Mouse (Mus musculus): ENCODE results near the gene Scd2. TPM values are rescaled to one million over a fixed set of nuclear protein-coding genes. Genes with fewer than 3 reads are reported as not detected.
"Not testable (repeated sequence)": the region's sequence is repeated elsewhere in the genome, so short reads cannot be mapped to it uniquely, and the experiment has no call there.

Gene Scd2
- polyA plus RNA-seq, 1 experiment: 91.7 TPM

DNA sequence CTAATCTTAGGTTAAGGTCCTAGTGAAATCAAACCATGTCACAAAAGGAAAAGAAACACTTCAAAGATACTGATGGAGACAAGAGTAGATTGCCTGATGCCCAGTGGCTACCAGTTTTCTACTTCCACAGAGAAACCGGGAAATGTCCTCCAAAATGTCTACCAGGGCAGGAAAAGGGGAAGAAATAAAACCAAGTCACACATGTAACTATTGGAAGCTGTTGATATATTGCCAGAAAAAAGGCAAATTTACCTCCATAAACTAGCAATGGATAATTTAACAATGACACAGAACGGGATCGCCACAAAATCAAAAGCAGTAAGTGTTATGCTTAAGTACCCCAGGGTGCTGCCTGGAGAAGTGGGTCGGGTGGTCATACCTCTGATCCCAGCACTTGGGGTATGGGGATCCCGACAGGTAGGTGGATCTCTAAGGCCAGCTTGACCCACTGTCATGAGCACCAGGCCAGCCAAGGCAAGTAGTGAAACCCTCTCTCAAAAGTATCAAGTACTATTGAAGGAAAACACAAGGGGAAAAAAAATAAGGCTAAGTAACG, 14.5 kb downstream of the Scd2 start:
- DNase-seq (ENCODE audit: low read depth, low spot score): no peak
- 73% methylated on average over 6 of the region's 6 CpGs for WGBS

GRCm38 (mm10) chr19:44308611-44309246, 15.3 kb downstream of the Scd2 start:
- no peak for DNase-seq (ENCODE audit: low read depth, low spot score)
- 81% methylated on average over 8 of the region's 8 CpGs for WGBS

- DNase-seq (ENCODE audit: low read depth, low spot score): no peak
- 74% methylated on average over 12 of the region's 12 CpGs for WGBS
Observed at GRCm38 (mm10) chr19:44309351-44310154, 16.1 kb downstream of the Scd2 start.

DNA sequence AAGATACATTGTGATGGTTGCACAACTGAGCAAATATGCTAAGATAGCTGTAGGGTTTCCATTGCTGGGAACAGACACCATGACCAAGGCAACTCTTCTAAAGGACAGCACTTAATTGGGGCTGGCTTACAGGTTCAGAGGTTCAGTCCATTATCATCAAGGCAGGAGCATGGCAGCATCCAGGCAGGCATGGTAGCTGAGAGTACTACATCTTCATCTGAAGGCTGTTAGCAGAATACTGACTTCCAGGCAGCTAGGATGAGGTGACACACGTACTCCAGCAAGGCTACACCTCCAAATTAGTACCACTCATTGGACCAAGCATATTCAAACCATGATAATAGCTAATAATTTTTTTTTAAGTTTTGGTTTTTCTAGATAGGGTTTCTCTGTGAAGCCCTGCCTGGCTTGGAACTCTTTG, 16.7 kb downstream of the Scd2 start:
- not testable (repeated sequence) for DNase-seq (ENCODE audit: low read depth, low spot score)
- WGBS: 76% methylated on average over 1 of the region's 1 CpGs

- no peak for DNase-seq (ENCODE audit: low read depth, low spot score)
- 58% methylated on average over 5 of the region's 5 CpGs for WGBS
Observed at GRCm38 (mm10) chr19:44310814-44311213, 17.3 kb downstream of the Scd2 start.

DNA sequence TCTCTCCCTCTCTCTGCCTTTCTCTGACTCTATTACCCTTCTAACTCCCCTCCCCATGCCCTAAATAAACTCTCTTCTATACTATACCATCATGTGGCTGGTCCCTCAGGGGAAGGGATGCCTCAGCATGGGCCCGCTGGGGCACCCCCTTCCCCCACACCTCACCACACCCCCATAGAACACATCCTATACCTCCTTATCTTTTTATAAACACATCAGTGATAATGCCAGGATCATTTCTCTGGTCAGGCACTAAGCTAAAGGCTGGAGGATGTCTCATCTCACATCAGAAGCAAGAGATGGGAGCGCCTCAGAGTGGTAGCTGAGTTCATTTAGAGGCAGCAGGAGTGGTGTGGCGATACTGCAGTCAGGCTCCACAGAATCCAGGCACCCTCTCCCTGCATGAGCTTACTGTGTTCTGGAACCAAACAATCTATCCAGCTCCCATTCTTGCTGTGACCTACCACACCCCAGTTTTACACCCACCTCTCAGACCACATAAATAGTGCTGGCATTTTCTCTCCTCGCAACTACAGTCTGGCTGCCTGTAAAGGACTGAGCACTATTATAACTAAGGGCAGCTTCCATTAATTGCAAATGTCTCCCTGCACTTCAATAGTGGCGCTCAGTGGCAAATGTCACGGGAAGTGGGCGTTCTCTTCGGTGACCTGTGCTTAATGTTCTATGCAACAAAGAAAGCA, 18.0 kb downstream of the Scd2 start:
- 71% methylated on average over 8 of the region's 8 CpGs for WGBS
- no peak for DNase-seq (ENCODE audit: low read depth, low spot score)

GRCm38 (mm10) chr19:44312007-44312360, 18.5 kb downstream of the Scd2 start:
- no peak for DNase-seq (ENCODE audit: low read depth, low spot score)
- WGBS: 36% methylated on average over 4 of the region's 4 CpGs

GRCm38 (mm10) chr19:44313066-44313465, 19.6 kb downstream of the Scd2 start:
- WGBS: 81% methylated on average over 3 of the region's 3 CpGs
- DNase-seq (ENCODE audit: low read depth, low spot score): no peak

DNA sequence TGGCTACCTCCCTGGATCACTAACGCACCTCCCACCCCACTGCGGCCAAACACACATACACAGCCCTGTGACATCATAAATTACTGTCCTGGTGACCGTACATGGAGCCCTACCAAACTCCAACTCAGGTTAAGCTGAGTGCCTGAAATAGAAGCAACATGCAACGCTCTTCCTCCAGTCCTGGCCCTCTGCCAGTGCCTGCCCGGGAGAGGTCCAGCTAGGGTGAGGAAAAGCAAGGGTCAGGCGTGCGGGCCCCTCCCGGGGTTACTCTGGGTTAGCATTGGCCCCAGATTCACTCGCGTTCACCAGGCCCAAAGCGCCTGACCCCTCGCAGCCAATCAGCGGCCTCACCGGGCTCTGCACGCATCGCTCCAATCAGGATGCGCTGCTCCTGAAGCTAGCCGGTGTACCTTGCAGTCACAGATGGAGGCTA, 20.9 kb downstream of the Scd2 start:
- 10% methylated on average over 18 of the region's 18 CpGs for WGBS
- no peak for DNase-seq (ENCODE audit: low read depth, low spot score)

DNA sequence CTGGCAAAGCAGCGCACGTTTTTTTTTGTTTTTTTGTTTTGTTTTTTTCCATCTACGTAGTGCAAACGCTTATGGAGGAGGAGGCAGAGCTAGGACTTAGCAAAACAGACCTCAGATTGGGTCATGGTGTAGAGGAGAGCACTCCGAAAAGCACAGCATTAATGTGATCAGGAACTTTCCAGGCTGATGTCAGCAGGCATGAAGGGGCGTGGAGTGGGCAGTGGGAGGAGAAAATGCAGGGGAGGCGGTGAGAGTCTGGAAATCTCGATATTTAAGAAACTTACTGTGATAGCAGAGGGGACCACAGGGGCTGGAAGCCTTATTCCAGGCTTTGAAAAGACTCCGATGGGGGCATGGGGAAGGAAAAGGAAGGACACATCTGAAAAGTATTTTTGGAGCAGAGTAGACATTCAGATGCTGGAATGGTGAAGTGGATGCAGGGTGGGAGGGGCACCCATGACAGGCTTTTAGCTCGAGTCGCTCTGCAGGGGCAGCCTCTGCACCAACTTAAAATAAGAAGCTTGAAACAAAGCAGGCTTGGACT, 21.5 kb downstream of the Scd2 start:
- DNase-seq (ENCODE audit: low read depth, low spot score): no peak
- 20% methylated on average over 11 of the region's 11 CpGs for WGBS

GRCm38 (mm10) chr19:44316752-44317315, 23.4 kb downstream of the Scd2 start:
- 83% methylated on average over 5 of the region's 5 CpGs for WGBS

DNA sequence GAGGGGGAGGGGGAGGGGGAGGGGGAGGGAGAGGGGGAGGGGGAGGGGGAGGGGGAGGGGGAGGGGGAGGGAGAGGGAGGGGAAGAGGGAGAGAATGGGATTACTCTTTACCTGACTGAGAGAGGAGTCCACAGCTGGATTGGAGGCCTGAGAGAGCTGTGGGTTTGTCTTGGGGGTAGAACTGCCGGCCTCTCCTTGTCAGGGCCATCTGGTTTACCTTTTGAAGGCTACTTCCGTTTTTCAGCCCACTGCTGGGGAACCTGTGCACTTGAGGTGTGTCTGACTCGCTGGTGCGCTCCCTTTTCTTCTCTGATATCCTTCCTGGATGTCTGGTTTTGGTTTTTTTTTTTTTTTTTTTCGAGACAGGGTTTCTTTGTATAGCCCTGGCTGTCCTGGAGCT, 23.9 kb downstream of the Scd2 start:
- 80% methylated on average over 5 of the region's 5 CpGs for WGBS
- no peak for DNase-seq (ENCODE audit: low read depth, low spot score)

More at GRCm38 (mm10) chr19:44316752-44317315, 23.4 kb downstream of the Scd2 start:
- no peak for DNase-seq (ENCODE audit: low read depth, low spot score)

DNA sequence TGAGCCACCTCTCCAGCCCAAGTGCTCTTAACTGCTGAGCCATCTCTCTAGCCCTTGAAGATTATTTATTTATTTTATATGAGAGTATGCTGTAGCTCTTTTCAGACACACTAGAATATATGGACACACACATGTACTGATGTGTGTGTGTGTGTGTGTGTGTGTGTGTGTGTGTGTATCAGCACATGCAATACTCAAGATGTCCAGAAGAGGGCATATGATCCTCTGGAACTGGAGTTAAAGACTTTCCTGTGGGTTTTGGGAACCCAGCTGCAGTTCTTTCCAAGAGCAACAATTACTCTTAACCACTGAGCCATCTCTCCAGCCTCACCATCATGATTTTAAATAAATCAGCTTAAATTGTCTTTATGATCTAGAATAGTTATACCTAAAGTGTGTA, 25.1 kb downstream of the Scd2 start:
- no peak for DNase-seq (ENCODE audit: low read depth, low spot score)

GRCm38 (mm10) chr19:44320316-44320715, 26.8 kb downstream of the Scd2 start:
- WGBS: 87% methylated on average over 3 of the region's 3 CpGs
- DNase-seq (ENCODE audit: low read depth, low spot score): no peak

GRCm38 (mm10) chr19:44321201-44321600, 27.7 kb downstream of the Scd2 start:
- DNase-seq (ENCODE audit: low read depth, low spot score): no peak
- 81% methylated on average over 4 of the region's 4 CpGs for WGBS

GRCm38 (mm10) chr19:44321631-44322030, 28.2 kb downstream of the Scd2 start:
- 52% methylated on average over 2 of the region's 2 CpGs for WGBS
- DNase-seq (ENCODE audit: low read depth, low spot score): no peak

DNA sequence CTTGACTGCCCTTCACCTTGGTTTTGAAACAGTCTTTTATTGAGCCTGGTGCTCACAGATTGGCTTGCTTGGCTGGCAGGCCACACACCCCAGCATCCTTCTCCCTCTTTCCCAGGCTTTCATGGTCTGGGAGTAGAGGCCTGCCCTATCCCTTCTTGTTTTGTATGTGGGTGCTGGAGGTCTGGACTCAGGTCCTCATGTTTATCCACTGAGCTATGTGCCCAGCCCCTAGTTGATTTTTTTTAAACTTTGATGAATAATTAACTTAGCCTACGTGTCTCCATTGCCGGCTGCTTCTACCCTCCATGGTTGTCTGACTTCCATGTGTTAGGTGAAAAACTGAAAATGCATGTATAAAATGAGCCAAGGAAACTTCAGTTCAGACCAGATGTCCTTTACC, 36.1 kb downstream of the Scd2 start:
- DNase-seq (ENCODE audit: low read depth, low spot score): no peak
- 60% methylated on average over 2 of the region's 2 CpGs for WGBS

DNA sequence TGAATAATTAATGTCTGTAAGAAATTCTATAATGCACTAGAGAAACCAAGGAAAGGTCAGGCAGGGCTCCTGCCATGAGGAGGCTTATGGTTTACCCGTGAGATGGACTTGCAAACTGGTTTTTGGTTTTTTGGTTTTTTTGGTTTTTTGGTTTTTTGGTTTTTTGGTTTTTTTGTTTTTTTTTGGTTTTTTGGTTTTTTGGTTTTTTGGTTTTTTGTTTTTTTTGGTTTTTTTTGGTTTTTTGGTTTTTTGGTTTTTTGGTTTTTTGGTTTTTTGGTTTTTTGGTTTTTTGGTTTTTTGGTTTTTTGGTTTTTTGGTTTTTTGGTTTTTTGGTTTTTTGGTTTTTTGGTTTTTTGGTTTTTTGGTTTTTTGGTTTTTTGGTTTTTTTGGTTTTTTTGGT, 37.7 kb downstream of the Scd2 start:
- 94% methylated on average over 1 of the region's 1 CpGs for WGBS
- not testable (repeated sequence) for DNase-seq (ENCODE audit: low read depth, low spot score)

GRCm38 (mm10) chr19:44331911-44332310, 38.4 kb downstream of the Scd2 start:
- no peak for DNase-seq (ENCODE audit: low read depth, low spot score)
- 71% methylated on average over 5 of the region's 5 CpGs for WGBS

- WGBS: 73% methylated on average over 8 of the region's 8 CpGs
- no peak for DNase-seq (ENCODE audit: low read depth, low spot score)
Observed at GRCm38 (mm10) chr19:44332326-44332725, 38.9 kb downstream of the Scd2 start.

All from large intestine, adult 2 months (tissue).